Mouse (Mus musculus) adrenal gland, postnatal 10 days (tissue): ENCODE data around the gene Twf1. TPM values are rescaled to one million over a fixed set of nuclear protein-coding genes. Genes with fewer than 3 reads are reported as not detected.

ENCODE experiments used
- DNase-seq: peaks from one replicate; pipeline ENCODE4 v3.0.0; 2021; ENCODE audit warnings: mixed read lengths
- long read RNA-seq, 2 experiments: library from polyadenylated mRNA; stranded (forward); transcript quantifications; one replicate each; pipeline ENCODE4 v2.0.0; 2021
- total RNA-seq, 2 experiments: library from RNA; stranded (reverse); gene quantifications; 2 replicates each; pipeline ENCODE4 v1.2.3; 2021

Twf1 gene
- 10 to 100 TPM; 62.7 to 65.2 TPM for total RNA-seq
- long read RNA-seq, experiment 1, transcript Twf1-201 (9 exons, 3,025 nt), result major isoform, 36 of 54 reads
- long read RNA-seq, experiment 1, partial matches to known transcripts, result 7 of 54 reads
- long read RNA-seq, experiment 1, other reads (novel, unspliced or antisense), result 11 of 54 reads
- long read RNA-seq, experiment 2, transcript Twf1-201 (9 exons, 3,025 nt), result major isoform, 56 of 64 reads
- long read RNA-seq, experiment 2, partial matches to known transcripts, result 2 of 64 reads
- long read RNA-seq, experiment 2, other reads (novel, unspliced or antisense), result 6 of 64 reads

DNA sequence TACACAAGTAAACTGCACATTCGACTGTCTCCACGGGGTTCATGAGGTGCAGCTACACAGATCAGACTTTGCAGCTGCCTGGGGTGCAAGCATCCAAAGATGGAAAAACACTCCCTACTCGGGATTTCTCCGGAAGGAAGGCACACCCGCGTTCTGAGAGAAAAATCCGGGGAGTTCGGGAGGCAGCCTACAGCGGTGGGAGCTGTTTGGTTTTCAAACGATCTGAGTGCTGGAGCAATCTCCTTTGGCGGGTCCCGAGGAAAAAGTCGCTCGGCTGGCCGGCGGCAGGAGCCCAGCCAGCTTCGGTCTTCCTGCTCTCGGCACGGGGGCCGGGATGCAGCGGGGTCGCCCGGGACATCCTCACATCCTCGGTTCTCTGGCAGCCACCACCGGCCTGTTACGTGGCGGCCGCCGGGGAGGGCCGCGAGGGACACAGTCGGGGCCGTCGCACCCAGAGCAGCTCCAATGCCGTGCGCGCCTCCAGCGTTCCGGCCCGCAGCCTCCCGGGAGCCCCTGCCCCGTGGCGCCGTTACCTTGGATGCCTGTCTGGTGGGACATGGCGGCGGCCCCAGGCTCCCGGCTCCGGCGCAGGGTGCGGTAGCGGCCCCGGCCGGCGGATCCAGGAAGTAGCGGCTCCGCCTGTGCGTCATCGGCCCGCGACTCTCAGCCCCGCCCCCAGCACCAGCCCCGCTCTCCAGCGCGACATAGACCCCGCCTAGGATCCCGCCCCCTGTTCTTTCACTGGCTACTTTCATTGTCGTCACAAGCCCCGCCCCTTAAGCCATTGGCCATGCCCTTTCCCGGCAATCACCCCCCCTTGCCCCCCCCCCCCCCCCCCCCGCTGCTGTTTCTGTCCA lies at the start of gene Twf1:
Gene Twf1 (minus strand): TSS at position 671 of the 857 bp plus-strand sequence.
- peak; percentile 100 for DNase-seq

DNA sequence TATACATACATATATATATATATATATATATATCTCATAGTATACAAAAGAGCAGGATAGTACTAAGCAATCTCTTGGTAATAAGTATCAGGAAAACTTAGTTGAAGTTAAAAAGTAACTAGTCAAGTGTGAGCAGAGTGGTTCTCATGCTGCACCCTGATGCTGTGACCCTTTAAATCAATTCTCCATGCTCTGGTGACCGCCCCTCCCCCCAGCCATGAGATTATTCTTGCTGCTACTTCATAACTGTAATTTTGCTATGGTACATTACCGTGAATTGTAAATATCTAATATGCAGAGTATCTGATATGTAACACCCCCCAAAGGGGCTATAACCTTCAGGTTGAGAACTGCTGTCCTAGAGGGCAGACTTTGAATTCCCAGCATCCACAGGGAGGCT lies 49.4 kb upstream of the Twf1 start:
- DNase-seq, result no peak

DNA sequence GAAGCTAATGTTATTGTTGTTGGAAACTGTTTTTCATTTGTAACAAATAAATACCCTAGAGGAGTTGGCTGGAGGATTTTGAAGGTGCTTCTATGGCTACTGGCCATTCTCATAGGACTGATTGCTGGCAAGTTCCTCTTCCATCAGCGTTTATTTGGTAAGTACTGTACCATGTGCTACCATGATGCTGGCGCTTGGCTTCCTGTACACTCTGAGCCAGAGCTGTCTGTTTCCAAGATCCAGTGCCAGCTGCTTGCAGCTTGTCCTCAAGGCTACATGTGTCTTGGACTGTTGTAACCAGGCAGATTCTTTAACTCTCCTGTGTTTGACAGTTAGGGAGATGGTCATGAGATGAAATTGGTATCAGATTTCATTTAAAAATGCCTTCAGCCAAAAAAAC lies 48.5 kb upstream of the Twf1 start:
- no peak for DNase-seq

DNA sequence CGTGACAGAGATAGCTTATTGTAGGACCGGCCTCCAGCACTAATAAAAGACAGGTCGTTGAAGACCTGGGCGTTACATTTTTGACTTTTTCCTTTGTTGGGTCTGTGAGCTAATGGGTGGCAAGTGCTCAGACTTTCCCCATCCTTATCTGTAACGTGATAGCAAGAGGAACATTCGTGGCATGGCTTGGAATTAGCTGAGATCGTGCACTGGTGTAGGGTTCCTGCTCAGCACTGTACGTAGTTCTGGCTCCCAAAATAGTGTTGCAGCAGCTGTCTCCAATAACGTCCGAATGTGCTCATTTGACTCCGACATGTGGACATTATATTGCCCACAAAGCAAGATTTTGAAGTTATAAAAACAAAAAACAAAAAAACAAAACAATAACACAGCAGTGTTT lies 44.8 kb upstream of the Twf1 start:
- no peak for DNase-seq

DNA sequence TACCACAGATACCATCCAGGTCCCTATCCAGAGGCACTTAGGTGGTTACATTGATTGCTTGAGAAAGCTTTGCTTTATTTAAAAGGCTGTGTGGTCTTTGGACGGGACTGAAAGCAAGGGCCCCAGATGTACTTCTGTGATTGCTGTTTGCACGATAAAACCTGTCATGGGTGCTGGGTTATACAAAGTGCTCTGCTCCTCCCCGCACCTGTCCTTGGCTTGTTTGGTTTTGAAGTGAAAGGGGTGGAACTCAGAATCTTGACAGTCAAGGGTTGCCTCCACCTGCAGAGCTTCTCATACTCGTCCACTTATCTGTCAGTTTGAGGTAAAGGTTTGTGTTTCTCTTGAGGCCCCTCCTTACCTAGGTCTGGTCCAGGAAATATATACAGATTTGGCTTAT lies 40.9 kb upstream of the Twf1 start:
- no peak for DNase-seq

DNA sequence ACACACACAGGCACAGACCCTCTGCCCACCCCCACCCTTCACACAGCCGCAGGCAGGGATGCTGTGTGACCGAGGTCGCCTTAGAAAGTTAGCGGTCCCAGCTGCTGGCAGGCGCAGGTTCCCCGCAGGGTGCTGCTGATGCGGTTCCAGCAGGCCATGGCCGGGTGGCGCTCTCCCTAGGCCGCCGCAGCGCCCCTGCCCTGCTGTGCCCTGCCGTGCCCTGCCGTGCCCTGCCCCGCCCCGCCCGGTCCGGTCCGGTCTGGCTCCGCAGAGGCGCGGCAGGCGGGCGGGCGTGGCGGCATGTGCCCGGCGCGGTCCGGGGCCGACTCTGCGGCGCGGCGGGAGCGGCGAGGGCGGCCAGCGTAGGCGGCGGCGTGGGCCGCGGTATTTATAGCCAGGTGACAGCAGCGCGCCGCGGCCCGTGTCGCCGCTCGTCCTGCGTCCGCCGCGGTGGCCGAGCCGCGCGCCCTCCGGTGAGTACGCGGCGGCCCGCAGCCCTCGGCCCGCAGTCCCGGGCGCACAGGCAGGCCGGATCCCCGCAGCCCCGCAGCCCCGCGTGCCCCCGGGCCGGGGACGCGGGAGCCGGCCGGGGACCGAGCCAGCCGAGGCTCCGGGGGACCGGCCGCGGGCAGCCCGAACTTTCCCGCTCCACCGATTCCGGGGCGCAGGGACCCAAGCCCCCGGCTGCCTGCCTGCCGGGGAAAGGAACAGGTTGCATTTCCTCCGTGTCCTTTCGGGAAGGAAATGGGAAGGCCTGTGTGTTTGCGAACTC lies 39.3 kb upstream of the Twf1 start, which contains the start of gene Tmem117:
Gene Tmem117 (plus strand): TSS at position 403 of the 772 bp plus-strand sequence.
- peak; percentile 69 for DNase-seq

DNA sequence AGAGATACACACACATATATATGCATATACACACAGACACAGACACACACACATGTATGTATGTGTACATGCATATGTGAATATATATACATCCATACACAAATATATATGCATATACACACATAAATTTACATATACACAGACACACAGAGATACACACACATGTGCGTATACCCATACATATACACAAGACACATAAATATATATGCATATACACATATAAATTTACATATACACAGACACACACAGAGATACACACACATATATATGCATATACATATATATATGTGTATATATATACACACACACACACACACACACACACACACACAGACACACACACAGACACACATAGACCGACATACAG lies 38.8 kb upstream of the Twf1 start:
- no peak for DNase-seq

DNA sequence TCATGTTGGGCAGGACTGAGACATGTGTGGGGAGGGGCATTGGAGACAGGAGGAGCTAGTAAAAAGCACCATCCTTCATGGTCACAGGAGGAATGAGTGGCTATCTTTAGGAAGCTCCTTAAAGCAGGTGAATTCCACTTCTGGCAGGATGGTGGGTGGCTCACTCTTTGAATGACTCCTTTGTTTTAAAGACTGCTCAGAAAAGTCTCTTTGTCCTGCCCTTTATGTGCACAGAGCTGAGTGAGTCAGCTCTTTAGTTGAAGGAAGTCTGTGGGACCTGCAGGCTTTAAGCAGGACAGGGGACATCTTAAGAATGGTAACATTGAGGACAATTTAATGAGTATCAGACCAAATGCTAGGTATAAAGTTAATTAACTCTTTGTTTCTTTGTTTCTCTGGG lies 31.2 kb upstream of the Twf1 start:
- no peak for DNase-seq

DNA sequence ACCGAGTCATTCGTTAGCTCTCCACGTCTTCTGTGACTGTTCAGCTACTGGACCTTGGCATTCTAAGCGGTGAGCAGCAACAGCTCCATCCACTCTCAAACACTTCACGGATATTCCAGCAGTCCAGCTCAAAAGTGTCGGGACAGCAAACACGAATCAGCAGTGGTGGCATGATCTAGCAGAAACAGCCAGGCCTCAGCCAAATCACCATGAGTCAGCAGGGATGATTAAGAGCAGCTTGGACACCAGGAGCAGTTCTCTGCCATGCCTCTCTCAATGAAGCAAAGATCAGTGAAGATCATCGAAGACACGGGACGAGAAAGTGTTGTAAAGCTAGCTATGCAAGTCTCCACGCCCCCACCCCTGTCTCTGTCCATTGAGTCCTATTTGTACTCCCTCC lies 26.3 kb upstream of the Twf1 start:
- no peak for DNase-seq

DNA sequence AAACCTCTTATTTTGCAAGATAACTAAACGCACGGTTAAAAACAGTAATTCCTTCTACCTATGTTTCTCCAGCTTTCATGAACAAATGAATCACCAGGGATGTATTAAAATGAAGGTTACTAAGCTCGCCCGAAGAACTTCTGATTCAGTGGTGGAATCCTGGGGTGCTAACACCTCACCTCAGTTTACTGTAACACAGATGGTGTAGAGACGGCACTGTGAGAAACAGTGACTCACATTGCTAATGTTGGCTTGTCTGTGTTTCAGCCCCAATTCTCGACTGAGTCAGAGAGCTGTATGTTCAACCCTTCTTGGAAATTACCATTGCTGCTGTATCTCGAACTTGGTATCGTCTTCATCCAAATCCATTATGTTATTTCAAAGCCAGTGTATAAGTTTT lies 18.1 kb upstream of the Twf1 start:
- no peak for DNase-seq

DNA sequence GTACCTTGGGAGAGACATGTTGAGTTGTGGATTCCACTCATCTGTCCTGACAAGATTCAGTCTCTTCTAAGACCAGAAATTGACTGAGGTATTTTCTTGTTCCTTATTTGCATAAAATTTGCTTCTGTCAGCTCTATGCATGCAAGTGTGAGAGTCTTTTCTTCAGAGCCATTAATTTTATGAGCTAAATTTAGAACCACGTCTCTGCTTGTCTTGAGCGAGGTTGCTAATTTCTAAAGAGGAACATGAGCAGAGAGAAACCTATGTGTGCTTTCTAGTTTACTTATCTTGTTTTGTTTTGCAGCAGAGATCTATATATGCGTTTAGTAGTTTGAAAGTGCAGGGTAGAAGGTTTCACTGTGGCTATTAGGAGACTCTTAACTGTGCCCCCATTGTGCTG lies 12.8 kb upstream of the Twf1 start:
- no peak for DNase-seq

DNA sequence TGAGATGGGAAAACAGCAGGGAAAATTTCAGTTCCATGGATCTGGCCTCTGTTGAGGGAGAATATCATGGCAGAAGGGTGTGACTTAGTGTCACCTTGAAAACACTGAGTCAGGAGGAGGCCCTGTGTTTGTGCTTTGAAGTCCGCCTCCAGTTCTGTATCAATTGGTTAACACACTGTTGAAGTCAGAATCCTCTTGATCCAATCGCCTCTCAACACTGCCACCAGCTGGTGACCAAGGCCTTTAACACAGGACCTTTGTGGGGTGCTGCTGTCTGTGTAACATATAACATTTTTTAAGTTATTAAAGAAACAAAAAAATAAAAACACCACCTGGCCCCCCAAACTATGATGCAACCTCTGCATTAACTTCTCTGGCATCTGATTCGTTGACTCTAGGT lies 11.7 kb upstream of the Twf1 start:
- peak; percentile 76 for DNase-seq

DNA sequence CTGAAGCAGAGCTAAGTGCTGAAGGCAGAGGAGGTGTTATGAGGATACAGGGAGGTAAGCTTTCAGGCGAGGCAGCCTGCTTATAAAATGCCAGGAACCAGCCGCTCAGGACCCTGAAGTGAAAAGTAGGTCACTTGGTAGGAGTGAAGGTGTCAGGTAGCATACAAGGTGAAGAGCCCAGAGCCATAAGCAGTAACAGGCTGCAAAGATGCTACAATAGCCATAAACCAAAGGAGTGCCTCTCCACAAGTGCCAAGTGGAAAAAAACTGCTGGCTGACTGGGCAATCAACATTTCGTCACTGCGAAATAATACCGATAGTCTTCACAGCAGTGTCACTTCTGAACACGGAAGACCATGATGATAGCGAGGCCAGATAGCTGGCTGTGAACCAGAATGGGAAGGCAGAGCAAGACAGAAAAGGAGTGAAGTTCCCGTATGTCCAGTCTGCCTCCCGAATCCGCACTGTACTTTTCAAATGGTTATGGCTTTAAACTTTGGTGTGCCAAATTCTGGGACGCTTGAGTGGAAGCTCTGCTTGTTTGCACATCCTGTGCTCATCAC lies 10.5 kb upstream of the Twf1 start:
- DNase-seq, result no peak

DNA sequence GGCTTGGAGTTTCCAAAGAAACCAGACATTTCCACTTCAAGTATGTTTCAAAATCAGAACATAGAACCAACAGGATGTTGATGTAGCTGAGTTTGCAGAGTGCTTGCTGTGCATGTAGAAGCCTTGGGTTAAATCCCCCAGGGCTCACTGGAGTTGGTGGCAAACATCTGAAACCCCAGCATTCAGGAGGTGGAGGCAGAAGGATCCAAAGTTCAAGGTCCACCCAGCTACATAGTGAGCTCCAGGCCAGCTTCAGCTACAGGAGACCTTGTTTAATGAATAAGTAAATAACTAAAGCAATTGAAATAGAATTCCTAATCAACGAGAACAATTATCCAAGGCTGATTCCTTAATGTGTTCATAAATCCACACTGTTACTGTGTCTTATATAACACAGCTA lies 3.9 kb upstream of the Twf1 start:
- DNase-seq, result no peak

DNA sequence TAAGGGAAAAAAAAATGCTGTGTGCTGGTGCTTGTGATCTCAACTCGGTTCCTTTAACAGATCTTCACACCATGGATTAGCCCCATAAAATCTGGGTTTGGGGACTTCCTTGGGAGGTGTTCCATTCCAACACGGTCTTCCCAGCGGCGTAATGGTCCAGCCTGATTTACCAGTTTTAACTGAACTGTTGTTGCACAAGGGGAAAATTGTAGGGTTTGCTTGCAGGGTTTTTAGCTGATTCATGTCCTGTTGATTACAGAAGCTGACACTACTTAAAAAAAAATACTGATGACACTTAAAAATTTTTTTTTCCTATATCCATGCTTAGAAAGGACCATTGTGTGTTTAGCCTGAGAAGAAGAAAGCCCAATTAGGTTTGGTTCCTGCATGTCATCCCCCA lies 1.7 kb upstream of the Twf1 start:
- DNase-seq, result no peak

DNA sequence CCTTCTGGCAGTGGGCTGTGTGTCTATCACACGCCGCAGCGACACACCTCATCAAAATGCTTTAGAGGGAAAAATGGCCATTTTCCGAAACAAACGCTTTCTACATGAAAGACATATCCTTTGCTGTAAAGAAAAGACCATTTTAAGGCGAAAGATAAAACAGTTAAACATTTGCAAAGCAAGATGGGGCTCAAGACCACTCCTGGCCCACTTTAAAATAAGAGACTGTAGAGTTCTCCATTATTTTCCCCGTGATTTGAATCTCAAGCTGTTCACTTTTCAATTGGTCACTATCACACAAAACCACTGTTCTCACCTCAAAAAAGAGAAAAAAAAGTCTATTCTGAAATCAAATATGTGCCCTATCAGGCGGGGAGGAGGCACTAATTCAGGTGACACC lies 394 bp upstream of the Twf1 start:
- no peak for DNase-seq

DNA sequence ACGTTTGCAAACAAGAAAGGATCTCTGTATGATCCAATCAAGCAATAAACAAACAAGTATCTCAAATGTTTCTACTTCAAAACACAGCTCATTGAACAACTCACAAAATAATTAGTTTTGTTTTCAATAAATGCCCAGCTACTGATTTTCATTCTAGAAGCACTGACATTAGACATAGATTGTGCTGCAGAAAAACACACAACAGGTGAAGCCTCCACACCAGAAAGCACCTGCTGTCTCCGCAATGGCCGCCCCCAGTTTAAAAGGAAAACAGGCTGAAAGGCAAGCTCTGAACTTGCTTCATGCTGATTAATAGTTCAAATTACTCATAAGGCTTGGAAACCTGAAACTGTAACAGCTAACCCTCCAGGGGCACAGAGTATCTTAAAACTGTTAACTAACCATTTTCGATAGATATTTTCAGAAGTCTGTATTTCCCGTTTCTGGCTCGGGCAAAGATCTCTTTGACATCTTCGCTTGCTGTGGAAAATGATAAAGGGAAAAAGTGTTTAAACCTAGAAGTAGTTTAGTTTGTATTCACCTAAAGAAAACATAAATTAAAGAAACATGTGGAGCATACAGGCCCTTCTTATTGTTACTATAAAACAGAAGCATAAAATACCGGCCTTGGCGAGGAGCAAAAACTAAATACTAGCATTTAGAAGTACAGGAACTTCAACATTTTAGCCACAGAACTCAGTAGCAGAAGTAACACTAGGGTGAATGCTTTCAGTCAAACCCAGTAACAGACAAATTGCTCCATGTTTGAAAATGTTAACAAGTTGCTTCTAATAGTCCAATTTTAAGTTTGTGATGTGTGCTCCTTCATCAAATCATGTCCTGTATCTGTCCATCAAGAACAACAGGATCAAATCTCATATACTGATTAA lies 1.6 kb downstream of the Twf1 start:
- DNase-seq, result no peak

DNA sequence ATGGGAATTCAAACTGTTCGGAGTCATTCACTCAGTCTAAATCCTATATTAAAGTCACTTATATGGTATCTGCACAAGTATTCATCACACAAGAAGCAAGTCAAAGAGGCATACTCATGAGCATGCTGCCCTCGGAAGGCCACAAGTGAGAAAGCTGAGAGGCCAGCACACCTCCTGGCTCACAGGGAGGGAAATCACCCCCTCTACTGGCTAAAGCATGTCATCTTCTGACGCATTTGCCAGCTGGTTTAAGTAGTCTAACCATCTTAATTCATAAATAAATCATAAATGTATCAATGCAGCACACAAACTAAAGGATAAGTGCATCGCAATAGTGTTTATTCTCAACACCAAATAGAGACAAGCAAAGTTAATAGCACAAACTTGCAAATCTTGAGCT lies 5.0 kb downstream of the Twf1 start:
- DNase-seq, result no peak

DNA sequence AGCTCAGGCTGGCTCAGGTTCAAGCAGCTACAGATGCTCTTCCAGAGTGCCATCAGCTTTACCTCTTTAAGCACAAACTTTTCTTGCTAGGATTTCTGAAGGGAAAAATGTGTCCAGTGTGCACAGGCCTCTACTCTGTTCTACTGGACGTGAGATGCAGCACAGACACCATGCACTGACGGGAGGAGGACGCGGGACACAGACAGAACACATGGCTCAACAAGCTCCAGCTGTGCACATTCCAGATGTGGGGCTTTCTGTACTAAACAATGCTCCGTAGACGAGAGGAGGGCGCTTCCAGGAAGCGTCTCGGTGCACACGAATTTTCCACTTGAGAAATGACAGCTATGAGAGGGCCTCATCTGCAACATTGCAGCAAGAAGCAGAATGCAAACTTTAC lies 6.5 kb downstream of the Twf1 start:
- DNase-seq, result no peak

DNA sequence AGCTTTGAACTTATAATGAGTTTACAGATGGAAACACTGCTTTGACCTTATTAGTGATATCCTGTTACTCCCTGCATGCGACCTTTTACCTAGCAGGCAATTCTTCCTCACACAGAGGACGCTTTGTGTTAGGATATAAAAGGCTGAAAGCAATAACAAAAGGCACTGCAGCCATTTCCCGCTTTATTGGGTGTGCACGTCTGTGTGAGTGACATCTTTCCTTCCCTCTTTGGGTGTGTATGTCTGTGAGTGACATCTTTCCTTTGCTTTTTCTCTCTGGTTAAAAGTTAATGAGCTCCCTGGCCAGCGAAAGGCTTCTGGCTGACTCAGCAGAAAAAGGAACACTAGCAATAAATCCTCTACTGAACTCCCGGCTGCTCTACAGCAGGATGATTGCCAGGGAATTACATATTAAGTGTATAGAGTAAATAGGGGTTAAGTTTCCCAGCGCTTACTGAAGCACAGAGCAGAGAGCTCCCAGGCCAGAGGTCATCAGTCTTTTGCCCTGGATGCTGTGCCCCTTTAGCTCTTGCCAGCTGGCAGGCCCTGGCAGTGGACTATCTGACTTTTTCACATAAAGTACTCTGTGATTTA lies 7.6 kb downstream of the Twf1 start:
- peak; percentile 41 for DNase-seq

DNA sequence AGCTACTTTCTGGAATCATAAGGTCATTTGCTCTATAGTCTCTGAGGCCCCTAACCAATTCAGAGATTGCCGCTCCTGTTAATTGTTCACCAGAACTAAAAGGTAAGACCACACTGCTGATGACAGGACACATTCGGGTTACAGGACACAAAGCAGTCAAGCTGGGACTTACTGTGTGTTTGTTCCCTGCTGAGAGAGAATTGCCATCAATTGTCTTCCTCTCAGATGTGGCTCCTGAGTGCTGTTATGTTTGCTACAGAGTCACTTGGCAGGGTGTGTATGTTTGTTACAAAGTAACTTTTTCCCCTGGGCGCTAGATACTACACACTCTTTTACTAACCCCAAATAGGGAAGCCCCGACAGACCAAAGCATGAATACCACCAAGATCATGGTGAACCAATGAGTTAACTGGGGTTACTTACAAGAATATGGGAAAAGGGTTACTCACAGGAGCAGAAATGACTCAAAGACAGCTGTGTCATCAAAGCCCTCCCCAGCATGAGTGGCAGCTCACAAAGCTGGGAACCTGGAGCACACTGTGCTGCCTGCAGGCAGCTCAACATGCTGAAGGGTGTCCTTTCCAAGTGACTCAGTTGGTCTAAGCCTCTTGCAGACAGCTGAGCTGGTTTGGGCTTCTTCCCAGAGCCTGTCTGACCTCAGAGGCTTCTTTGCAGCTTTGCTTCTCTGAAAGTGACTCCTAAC lies 15.0 kb downstream of the Twf1 start:
- no peak for DNase-seq
